8 mouse cellular contexts compared by ENCODE assay signal in the genomic region with DNA sequence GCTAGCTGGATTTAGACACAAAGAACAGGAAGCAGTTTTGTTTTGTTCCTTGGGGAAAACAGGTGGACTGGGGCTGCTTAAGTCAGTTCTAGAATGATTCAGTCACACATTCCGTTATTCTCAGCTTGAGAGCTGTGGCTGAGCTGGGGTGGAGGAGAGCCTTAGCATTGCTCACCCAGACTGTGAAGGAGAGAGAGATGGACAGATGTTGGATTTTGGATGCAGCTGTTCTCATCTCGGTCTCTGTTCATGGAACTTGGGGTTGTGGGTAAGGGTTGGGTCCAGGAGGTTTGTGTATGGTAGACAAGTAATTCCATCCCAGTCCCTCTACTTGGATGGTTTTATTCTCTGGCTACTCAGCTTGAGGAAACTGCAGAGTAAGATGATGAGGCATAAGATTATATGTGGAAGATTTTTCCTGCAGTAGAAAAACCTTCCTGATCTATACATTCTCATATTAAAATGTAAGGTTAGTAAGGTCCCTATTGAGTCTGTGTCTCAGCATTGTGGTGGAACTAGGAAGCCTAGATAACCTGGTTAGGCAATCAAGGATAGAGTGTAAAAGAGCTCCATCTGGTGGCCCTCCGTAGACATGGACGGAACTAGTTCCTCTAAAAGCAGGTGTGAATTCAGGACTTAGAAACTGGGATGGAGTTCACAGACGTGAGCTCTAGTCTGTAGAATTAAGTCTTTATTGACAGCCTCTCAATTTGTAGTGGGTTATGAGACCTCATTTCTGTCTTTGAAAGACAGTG. TPM values are rescaled to one million over a fixed set of nuclear protein-coding genes. Genes with fewer than 3 reads are reported as not detected.
DNase-seq lines count a peak whose midpoint lies in the region; ATAC-seq lines count a peak whose summit lies in the region.

No protein-coding gene starts in this region.

- no peaks in the 10 kb centered on the region for H3K4me1 ChIP-seq in hindbrain, embryonic 14.5 days (replicated peaks; ENCODE audit: control insufficient read depth, insufficient read depth, low read length)
- no peaks in the 10 kb centered on the region for H3K4me1 ChIP-seq in hindbrain, embryonic 12.5 days
- 0 out of 2 replicates have a peak, but pooled peaks cover 6% of the 10 kb centered on the region for H3K4me1 ChIP-seq in liver, embryonic 12.5 days

- no peak overlapping the region for H3K4me3 ChIP-seq in hindbrain, embryonic 14.5 days (replicated peaks; ENCODE audit: low read length)
- H3K4me3 ChIP-seq in hindbrain, embryonic 12.5 days, result no peak overlapping the region
- no peak overlapping the region for H3K4me3 ChIP-seq in liver, embryonic 12.5 days

- no peak for ATAC-seq in hindbrain, embryonic 14.5 days (ENCODE audit: low FRiP score)
- no peak for ATAC-seq in hindbrain, embryonic 12.5 days (ENCODE audit: low FRiP score)
- peak; percentile 65; the same call in 1 of the 2 replicates for ATAC-seq in liver, embryonic 12.5 days

- H3K36me3 ChIP-seq in hindbrain, embryonic 14.5 days (replicated peaks; ENCODE audit: control insufficient read depth, insufficient read depth), result peaks cover 90% of the 10 kb centered on the region
- H3K36me3 ChIP-seq in hindbrain, embryonic 12.5 days, result peaks cover 60% of the 10 kb centered on the region
- H3K36me3 ChIP-seq in liver, embryonic 12.5 days, result peaks cover 90% of the 10 kb centered on the region

- no peak overlapping the region for H3K4me2 ChIP-seq in hindbrain, embryonic 14.5 days (replicated peaks)
- H3K4me2 ChIP-seq in hindbrain, embryonic 12.5 days (replicated peaks), result no peak overlapping the region
- H3K4me2 ChIP-seq in liver, embryonic 12.5 days, result no peak overlapping the region

- H3K27ac ChIP-seq in hindbrain, embryonic 14.5 days, result no peak overlapping the region
- no peak overlapping the region for H3K27ac ChIP-seq in hindbrain, embryonic 12.5 days
- no peak overlapping the region for H3K27ac ChIP-seq in liver, embryonic 12.5 days

- WGBS in hindbrain, embryonic 14.5 days, result 81% methylated on average over 5 of the region's 5 CpGs
- WGBS in hindbrain, embryonic 12.5 days, result 82% methylated on average over 5 of the region's 5 CpGs
- WGBS in liver, embryonic 12.5 days (ENCODE audit: insufficient replicate concordance), result 71% methylated on average over 5 of the region's 5 CpGs

- DNase-seq in hindbrain, embryonic 14.5 days (ENCODE audit: low spot score), result peak; percentile 67
- DNase-seq in B cell, adult 2 months, result peak; percentile 26 to 40
- peak; percentile 65 for DNase-seq in NIH3T3 (ENCODE audit: low read depth)
- DNase-seq in urinary bladder, adult 2 months (ENCODE audit: low spot score), result no peak
- DNase-seq in thymus, postnatal 25 days, result no peak
- no peak for DNase-seq in Muller cell, postnatal 12 days (ENCODE audit: inconsistent ontology term)

- H3K9me3 ChIP-seq in hindbrain, embryonic 14.5 days (ENCODE audit: control insufficient read depth, low read length), result no peaks in the 10 kb centered on the region
- H3K9me3 ChIP-seq in hindbrain, embryonic 12.5 days (replicated peaks), result no peaks in the 10 kb centered on the region
- no peaks in the 10 kb centered on the region for H3K9me3 ChIP-seq in liver, embryonic 12.5 days (replicated peaks)

- H3K27me3 ChIP-seq in hindbrain, embryonic 14.5 days (ENCODE audit: control insufficient read depth, insufficient read depth, low read length), result no peaks in the 10 kb centered on the region
- H3K27me3 ChIP-seq in hindbrain, embryonic 12.5 days, result no peaks in the 10 kb centered on the region
- H3K27me3 ChIP-seq in liver, embryonic 12.5 days (replicated peaks), result no peaks in the 10 kb centered on the region

- H3K9ac ChIP-seq in hindbrain, embryonic 14.5 days, result no peak overlapping the region
- no peak overlapping the region for H3K9ac ChIP-seq in hindbrain, embryonic 12.5 days
- no peak overlapping the region for H3K9ac ChIP-seq in liver, embryonic 12.5 days

RNA-seq across cellular contexts. Expression of a gene that starts 7.0 kb away (rescaled TPM):
- 12.5 and 12.9 TPM in 2 replicates for polyA plus RNA-seq in hindbrain, embryonic 14.5 days (2014; fragmentation: Nextera tagmentation; extraction: Ambion mirVana)
- polyA plus RNA-seq in hindbrain, embryonic 12.5 days (2016; fragmentation: Nextera tagmentation; extraction: Ambion mirVana), result 39.6 and 39.9 TPM in 2 replicates
- polyA plus RNA-seq in liver, embryonic 12.5 days (2016; fragmentation: Nextera tagmentation; extraction: Ambion mirVana), result 60.1 and 63.6 TPM in 2 replicates
- polyA plus RNA-seq in urinary bladder, adult 2 months (2012; rRNA removed), result 12.7 and 14.2 TPM in 2 replicates

RNA-seq across cellular contexts. Expression of a gene that starts 12.5 kb away (rescaled TPM):
- 177 and 191 TPM in 2 replicates for polyA plus RNA-seq in hindbrain, embryonic 14.5 days (2014; fragmentation: Nextera tagmentation; extraction: Ambion mirVana)
- 191 and 198 TPM in 2 replicates for polyA plus RNA-seq in hindbrain, embryonic 12.5 days (2016; fragmentation: Nextera tagmentation; extraction: Ambion mirVana)
- 130 and 131 TPM in 2 replicates for polyA plus RNA-seq in liver, embryonic 12.5 days (2016; fragmentation: Nextera tagmentation; extraction: Ambion mirVana)
- polyA plus RNA-seq in urinary bladder, adult 2 months (2012; rRNA removed), result 47.0 and 50.1 TPM in 2 replicates

Comparison
In these comparisons a context has a peak if more than half of its experiments do, and no peak if none do; other contexts are left out.
1. DNase-seq: peak in hindbrain, embryonic 14.5 days (single experiment), B cell, adult 2 months (2 of 2) and NIH3T3 (single experiment); none in urinary bladder, adult 2 months (single experiment), thymus, postnatal 25 days (single experiment) and Muller cell, postnatal 12 days (single experiment).